Mouse (Mus musculus): ENCODE results near the gene Itgb8. TPM values are rescaled to one million over a fixed set of nuclear protein-coding genes. Genes with fewer than 3 reads are reported as not detected.

Itgb8 gene
- polyA plus RNA-seq, 1 experiment, result 0.14 TPM

GRCm38 (mm10) chr12:119248581-119248980, 10.0 kb upstream of the Itgb8 start:
- no peak for TF ChIP-seq POLR2A (IDR thresholded peaks at IDR 0.05; ENCODE audit: low read depth, low read length)
- TF ChIP-seq CTCF (IDR thresholded peaks at IDR 0.05; ENCODE audit: extremely low read depth, insufficient read length, insufficient replicate concordance, low read depth, low read length), result no peak
- WGBS, result 24% methylated on average over 1 of the region's 1 CpGs
- Histone ChIP-seq H3K27ac (ENCODE audit: insufficient read depth, low read depth, low read length) (no peak overlapping the region), H3K27me3 (ENCODE audit: control insufficient read depth, insufficient read depth, low read length) (no peaks in the 10 kb centered on the region), H3K4me3 (ENCODE audit: low read depth, low read length) (no peak overlapping the region), H3K4me1 (ENCODE audit: control insufficient read depth, insufficient read depth, insufficient read length, low read length) (no peaks in the 10 kb centered on the region), H3K36me3 (ENCODE audit: control insufficient read depth, insufficient read depth, low read length) (no peaks in the 10 kb centered on the region)

- no peak for TF ChIP-seq CTCF (IDR thresholded peaks at IDR 0.05; ENCODE audit: extremely low read depth, insufficient read length, insufficient replicate concordance, low read depth, low read length)
- no peak for TF ChIP-seq POLR2A (IDR thresholded peaks at IDR 0.05; ENCODE audit: low read depth, low read length)
- Histone ChIP-seq H3K4me1 (ENCODE audit: control insufficient read depth, insufficient read depth, insufficient read length, low read length) (no peaks in the 10 kb centered on the region), H3K4me3 (ENCODE audit: low read depth, low read length) (no peak overlapping the region), H3K27ac (ENCODE audit: insufficient read depth, low read depth, low read length) (no peak overlapping the region), H3K36me3 (ENCODE audit: control insufficient read depth, insufficient read depth, low read length) (no peaks in the 10 kb centered on the region), H3K27me3 (ENCODE audit: control insufficient read depth, insufficient read depth, low read length) (no peaks in the 10 kb centered on the region)
- whole genome bisulfite sequencing, result 56% methylated on average over 1 of the region's 1 CpGs
Measured at GRCm38 (mm10) chr12:119241071-119241470, 2.5 kb upstream of the Itgb8 start.

- no peaks in the 10 kb centered on the region for H3K27me3 ChIP-seq (ENCODE audit: control insufficient read depth, insufficient read depth, low read length)
- H3K36me3 ChIP-seq (ENCODE audit: control insufficient read depth, insufficient read depth, low read length), result no peaks in the 10 kb centered on the region
- no peak for TF ChIP-seq POLR2A (IDR thresholded peaks at IDR 0.05; ENCODE audit: low read depth, low read length)
- no peak for TF ChIP-seq CTCF (IDR thresholded peaks at IDR 0.05; ENCODE audit: extremely low read depth, insufficient read length, insufficient replicate concordance, low read depth, low read length)
- H3K4me1 ChIP-seq (ENCODE audit: control insufficient read depth, insufficient read depth, insufficient read length, low read length), result no peaks in the 10 kb centered on the region
- WGBS, result 1% methylated on average over 35 of the region's 35 CpGs
- H3K4me3 ChIP-seq (ENCODE audit: low read depth, low read length), result peak overlapping the region; percentile 62
- H3K27ac ChIP-seq (ENCODE audit: insufficient read depth, low read depth, low read length), result peak overlapping the region; percentile 38; the same call in 1 of the 2 replicates
Measured at GRCm38 (mm10) chr12:119237921-119238695, 494 bp downstream of the Itgb8 start.

GRCm38 (mm10) chr12:119237241-119237920, 1.2 kb downstream of the Itgb8 start:
- H3K4me1 ChIP-seq (ENCODE audit: control insufficient read depth, insufficient read depth, insufficient read length, low read length), result no peaks in the 10 kb centered on the region

GRCm38 (mm10) chr12:119231831-119232230, 6.8 kb downstream of the Itgb8 start:
- H3K36me3 ChIP-seq (ENCODE audit: control insufficient read depth, insufficient read depth, low read length), result no peaks in the 10 kb centered on the region
- no peak overlapping the region for H3K4me3 ChIP-seq (ENCODE audit: low read depth, low read length)
- TF ChIP-seq CTCF (IDR thresholded peaks at IDR 0.05; ENCODE audit: extremely low read depth, insufficient read length, insufficient replicate concordance, low read depth, low read length) (no peak), POLR2A (IDR thresholded peaks at IDR 0.05; ENCODE audit: low read depth, low read length) (no peak)
- H3K4me1 ChIP-seq (ENCODE audit: control insufficient read depth, insufficient read depth, insufficient read length, low read length), result no peaks in the 10 kb centered on the region
- 86% methylated on average over 2 of the region's 2 CpGs for WGBS
- no peak overlapping the region for H3K27ac ChIP-seq (ENCODE audit: insufficient read depth, low read depth, low read length)
- H3K27me3 ChIP-seq (ENCODE audit: control insufficient read depth, insufficient read depth, low read length), result no peaks in the 10 kb centered on the region

More at GRCm38 (mm10) chr12:119237241-119237920, 1.2 kb downstream of the Itgb8 start:
- H3K27me3 ChIP-seq (ENCODE audit: control insufficient read depth, insufficient read depth, low read length), result no peaks in the 10 kb centered on the region
- TF ChIP-seq CTCF (IDR thresholded peaks at IDR 0.05; ENCODE audit: extremely low read depth, insufficient read length, insufficient replicate concordance, low read depth, low read length), result no peak
- WGBS, result 13% methylated on average over 13 of the region's 13 CpGs
- H3K27ac ChIP-seq (ENCODE audit: insufficient read depth, low read depth, low read length), result no peak overlapping the region
- H3K4me3 ChIP-seq (ENCODE audit: low read depth, low read length), result peak overlapping the region; percentile 62
- H3K36me3 ChIP-seq (ENCODE audit: control insufficient read depth, insufficient read depth, low read length), result no peaks in the 10 kb centered on the region

- Histone ChIP-seq H3K4me3 (ENCODE audit: low read depth, low read length) (no peak overlapping the region), H3K27ac (ENCODE audit: insufficient read depth, low read depth, low read length) (no peak overlapping the region), H3K4me1 (ENCODE audit: control insufficient read depth, insufficient read depth, insufficient read length, low read length) (no peaks in the 10 kb centered on the region), H3K27me3 (ENCODE audit: control insufficient read depth, insufficient read depth, low read length) (no peaks in the 10 kb centered on the region), H3K36me3 (ENCODE audit: control insufficient read depth, insufficient read depth, low read length) (no peaks in the 10 kb centered on the region)
- no peak for TF ChIP-seq CTCF (IDR thresholded peaks at IDR 0.05; ENCODE audit: extremely low read depth, insufficient read length, insufficient replicate concordance, low read depth, low read length)
- TF ChIP-seq POLR2A (IDR thresholded peaks at IDR 0.05; ENCODE audit: low read depth, low read length), result no peak
Measured at GRCm38 (mm10) chr12:119230444-119230843, 8.2 kb downstream of the Itgb8 start.

- no peak overlapping the region for H3K27ac ChIP-seq (ENCODE audit: insufficient read depth, low read depth, low read length)
- H3K4me1 ChIP-seq (ENCODE audit: control insufficient read depth, insufficient read depth, insufficient read length, low read length), result no peaks in the 10 kb centered on the region
- no peaks in the 10 kb centered on the region for H3K27me3 ChIP-seq (ENCODE audit: control insufficient read depth, insufficient read depth, low read length)
- H3K4me3 ChIP-seq (ENCODE audit: low read depth, low read length), result no peak overlapping the region
- no peaks in the 10 kb centered on the region for H3K36me3 ChIP-seq (ENCODE audit: control insufficient read depth, insufficient read depth, low read length)
- TF ChIP-seq POLR2A (IDR thresholded peaks at IDR 0.05; ENCODE audit: low read depth, low read length) (no peak), CTCF (IDR thresholded peaks at IDR 0.05; ENCODE audit: extremely low read depth, insufficient read length, insufficient replicate concordance, low read depth, low read length) (no peak)
- 74% methylated on average over 2 of the region's 2 CpGs for WGBS
Measured at GRCm38 (mm10) chr12:119229601-119230000, 9.0 kb downstream of the Itgb8 start.

All from small intestine, adult 2 months (tissue).